Mouse (Mus musculus): Measurements from ENCODE around the gene Smarca4. TPM values are rescaled to one million over a fixed set of nuclear protein-coding genes. Genes with fewer than 3 reads are reported as not detected.

Gene Smarca4
- total and polyA plus RNA-seq, 2 experiments, result 13.1 to 15.2 TPM

GRCm38 (mm10) chr9:21594838-21595237, 21.1 kb upstream of the Smarca4 start:
- TF ChIP-seq POLR2A (IDR thresholded peaks at IDR 0.05; ENCODE audit: extremely low read depth, insufficient read depth, low read length) (no peak), CTCF (IDR thresholded peaks at IDR 0.05; ENCODE audit: low read depth, low read length) (no peak)
- peaks cover 5% of the 10 kb centered on the region; the same call in 1 of the 2 replicates for H3K36me3 ChIP-seq (ENCODE audit: control insufficient read depth, insufficient read depth, low read length)
- peaks cover 8% of the 10 kb centered on the region; the same call in 1 of the 2 replicates for H3K79me2 ChIP-seq (ENCODE audit: control insufficient read depth, insufficient read depth, low read length)
- no peaks in the 10 kb centered on the region for H3K27me3 ChIP-seq (ENCODE audit: control insufficient read depth, insufficient read depth, low read length)
- peaks cover 15% of the 10 kb centered on the region for H3K4me1 ChIP-seq (ENCODE audit: control insufficient read depth, insufficient read depth, low read length)
- H3K27ac ChIP-seq (replicated peaks; ENCODE audit: insufficient read depth, low read depth, low read length), result no peak overlapping the region
- DNase-seq (ENCODE audit: extremely low read depth, low read depth, low spot score), result no peak
- no peak overlapping the region for H3K9ac ChIP-seq (ENCODE audit: low read depth, low read length)
- 52% methylated on average over 2 of the region's 2 CpGs for WGBS
- no peak overlapping the region for H3K4me3 ChIP-seq (ENCODE audit: insufficient read depth, low read depth, low read length)

- no peak overlapping the region for H3K27ac ChIP-seq (replicated peaks; ENCODE audit: insufficient read depth, low read depth, low read length)
- peaks cover 11% of the 10 kb centered on the region for H3K4me1 ChIP-seq (ENCODE audit: control insufficient read depth, insufficient read depth, low read length)
- 56% methylated on average over 2 of the region's 2 CpGs for WGBS
- TF ChIP-seq POLR2A (IDR thresholded peaks at IDR 0.05; ENCODE audit: extremely low read depth, insufficient read depth, low read length), result no peak
- TF ChIP-seq CTCF (IDR thresholded peaks at IDR 0.05; ENCODE audit: low read depth, low read length), result peak; percentile 16; the same call in 1 of the 2 replicates
- no peak overlapping the region for H3K4me3 ChIP-seq (ENCODE audit: insufficient read depth, low read depth, low read length)
- no peak for DNase-seq (ENCODE audit: extremely low read depth, low read depth, low spot score)
- no peaks in the 10 kb centered on the region for H3K27me3 ChIP-seq (ENCODE audit: control insufficient read depth, insufficient read depth, low read length)
- peaks cover 5% of the 10 kb centered on the region; the same call in 1 of the 2 replicates for H3K36me3 ChIP-seq (ENCODE audit: control insufficient read depth, insufficient read depth, low read length)
- peaks cover 8% of the 10 kb centered on the region; the same call in 1 of the 2 replicates for H3K79me2 ChIP-seq (ENCODE audit: control insufficient read depth, insufficient read depth, low read length)
- no peak overlapping the region for H3K9ac ChIP-seq (ENCODE audit: low read depth, low read length)
These were observed 17.8 kb upstream of the Smarca4 start for GRCm38 (mm10) chr9:21598198-21598597.

GRCm38 (mm10) chr9:21600186-21600585, 15.8 kb upstream of the Smarca4 start:
- H3K27ac ChIP-seq (replicated peaks; ENCODE audit: insufficient read depth, low read depth, low read length), result no peak overlapping the region
- TF ChIP-seq CTCF (IDR thresholded peaks at IDR 0.05; ENCODE audit: low read depth, low read length), result no peak
- H3K4me1 ChIP-seq (ENCODE audit: control insufficient read depth, insufficient read depth, low read length), result no peaks in the 10 kb centered on the region
- no peak for DNase-seq (ENCODE audit: extremely low read depth, low read depth, low spot score)
- WGBS, result 82% methylated on average over 3 of the region's 3 CpGs
- peaks cover 5% of the 10 kb centered on the region; the same call in 1 of the 2 replicates for H3K36me3 ChIP-seq (ENCODE audit: control insufficient read depth, insufficient read depth, low read length)
- no peaks in the 10 kb centered on the region for H3K27me3 ChIP-seq (ENCODE audit: control insufficient read depth, insufficient read depth, low read length)
- H3K4me3 ChIP-seq (ENCODE audit: insufficient read depth, low read depth, low read length), result no peak overlapping the region
- no peak overlapping the region for H3K9ac ChIP-seq (ENCODE audit: low read depth, low read length)
- H3K79me2 ChIP-seq (ENCODE audit: control insufficient read depth, insufficient read depth, low read length), result no peaks in the 10 kb centered on the region

- H3K79me2 ChIP-seq (ENCODE audit: control insufficient read depth, insufficient read depth, low read length), result no peaks in the 10 kb centered on the region
- no peak for DNase-seq (ENCODE audit: extremely low read depth, low read depth, low spot score)
- no peak overlapping the region for H3K27ac ChIP-seq (replicated peaks; ENCODE audit: insufficient read depth, low read depth, low read length)
- peaks cover 2% of the 10 kb centered on the region; the same call in 1 of the 2 replicates for H3K36me3 ChIP-seq (ENCODE audit: control insufficient read depth, insufficient read depth, low read length)
- no peaks in the 10 kb centered on the region for H3K4me1 ChIP-seq (ENCODE audit: control insufficient read depth, insufficient read depth, low read length)
- WGBS, result 61% methylated on average over 2 of the region's 2 CpGs
- H3K9ac ChIP-seq (ENCODE audit: low read depth, low read length), result no peak overlapping the region
- H3K4me3 ChIP-seq (ENCODE audit: insufficient read depth, low read depth, low read length), result no peak overlapping the region
- no peak for TF ChIP-seq CTCF (IDR thresholded peaks at IDR 0.05; ENCODE audit: low read depth, low read length)
- no peak for TF ChIP-seq POLR2A (IDR thresholded peaks at IDR 0.05; ENCODE audit: extremely low read depth, insufficient read depth, low read length)
- H3K27me3 ChIP-seq (ENCODE audit: control insufficient read depth, insufficient read depth, low read length), result no peaks in the 10 kb centered on the region
These were observed 14.9 kb upstream of the Smarca4 start for GRCm38 (mm10) chr9:21601073-21601472.

GRCm38 (mm10) chr9:21601722-21602399, 14.1 kb upstream of the Smarca4 start:
- H3K79me2 ChIP-seq (ENCODE audit: control insufficient read depth, insufficient read depth, low read length), result no peaks in the 10 kb centered on the region
- H3K4me1 ChIP-seq (ENCODE audit: control insufficient read depth, insufficient read depth, low read length), result no peaks in the 10 kb centered on the region
- no peak overlapping the region for H3K9ac ChIP-seq (ENCODE audit: low read depth, low read length)
- 50% methylated on average over 10 of the region's 10 CpGs for WGBS
- DNase-seq (ENCODE audit: extremely low read depth, low read depth, low spot score), result peak; percentile 60
- H3K27ac ChIP-seq (replicated peaks; ENCODE audit: insufficient read depth, low read depth, low read length), result no peak overlapping the region
- H3K4me3 ChIP-seq (ENCODE audit: insufficient read depth, low read depth, low read length), result no peak overlapping the region
- TF ChIP-seq CTCF (IDR thresholded peaks at IDR 0.05; ENCODE audit: low read depth, low read length) (peak; percentile 81), POLR2A (IDR thresholded peaks at IDR 0.05; ENCODE audit: extremely low read depth, insufficient read depth, low read length) (no peak)
- no peaks in the 10 kb centered on the region for H3K27me3 ChIP-seq (ENCODE audit: control insufficient read depth, insufficient read depth, low read length)
- H3K36me3 ChIP-seq (ENCODE audit: control insufficient read depth, insufficient read depth, low read length), result no peaks in the 10 kb centered on the region

- Histone ChIP-seq H3K36me3 (ENCODE audit: control insufficient read depth, insufficient read depth, low read length) (no peaks in the 10 kb centered on the region), H3K27me3 (ENCODE audit: control insufficient read depth, insufficient read depth, low read length) (no peaks in the 10 kb centered on the region), H3K4me1 (ENCODE audit: control insufficient read depth, insufficient read depth, low read length) (no peaks in the 10 kb centered on the region), H3K79me2 (ENCODE audit: control insufficient read depth, insufficient read depth, low read length) (no peaks in the 10 kb centered on the region), H3K4me3 (ENCODE audit: insufficient read depth, low read depth, low read length) (no peak overlapping the region), H3K27ac (replicated peaks; ENCODE audit: insufficient read depth, low read depth, low read length) (no peak overlapping the region), H3K9ac (ENCODE audit: low read depth, low read length) (no peak overlapping the region)
- no peak for DNase-seq (ENCODE audit: extremely low read depth, low read depth, low spot score)
- WGBS, result 78% methylated on average over 5 of the region's 5 CpGs
- TF ChIP-seq CTCF (IDR thresholded peaks at IDR 0.05; ENCODE audit: low read depth, low read length) (no peak), POLR2A (IDR thresholded peaks at IDR 0.05; ENCODE audit: extremely low read depth, insufficient read depth, low read length) (no peak)
These were observed 11.8 kb upstream of the Smarca4 start for GRCm38 (mm10) chr9:21604119-21604518.

Measured in liver, adult 2 months (tissue).